Comparison of ENCODE assay signal across 8 mouse cellular contexts in the genomic region with DNA sequence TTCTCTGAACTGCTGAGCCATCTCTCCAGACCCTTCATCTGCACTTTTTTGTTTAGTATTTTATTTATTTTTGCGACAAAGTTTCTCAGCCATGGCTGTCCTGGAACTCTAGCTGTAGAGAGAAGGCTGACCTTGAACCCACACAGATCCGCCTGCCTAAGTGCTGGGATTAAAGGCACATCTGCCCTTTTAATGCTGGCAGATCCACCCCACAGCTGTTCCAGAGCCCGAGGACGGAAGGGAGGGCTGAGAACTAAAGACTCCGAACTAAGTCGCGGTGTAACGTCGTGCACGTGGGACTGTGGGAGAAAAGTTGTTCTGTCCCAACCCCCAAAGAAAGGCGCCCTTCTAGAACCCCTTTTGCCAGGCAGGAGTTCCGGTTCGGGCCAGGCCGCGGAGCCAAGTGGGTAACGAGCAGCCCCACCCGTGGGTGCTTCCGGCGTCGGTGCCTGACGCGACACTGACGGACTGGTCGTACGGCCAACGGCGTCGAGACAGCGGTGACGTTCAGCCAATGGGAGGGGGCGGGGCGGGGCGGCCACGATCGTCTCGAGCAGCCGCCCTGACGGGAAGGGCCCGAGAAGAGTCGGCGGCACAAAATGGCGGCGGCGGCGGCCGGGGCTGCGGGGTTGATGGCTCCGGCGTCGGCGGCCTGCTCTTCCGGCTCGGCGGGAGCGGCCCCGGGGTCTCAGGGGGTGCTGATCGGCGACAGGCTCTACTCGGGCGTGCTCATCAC. TPM values are rescaled to one million over a fixed set of nuclear protein-coding genes. Genes with fewer than 3 reads are reported as not detected.
DNase-seq lines count a peak whose midpoint lies in the region; ATAC-seq and TF ChIP-seq lines count a peak whose summit lies in the region.

Gene Ccnl2 (plus strand): TSS at position 561 of the 736 bp plus-strand sequence.

- CTCF ChIA-PET in Patski (lab: Charles Lee): interaction anchor here (1.4 to 1.6 kb wide), 2 partner anchors 9 kb away, joined by 3 to 4 read pairs; partner anchors contain the start of gene Mrpl20

- H3K27ac ChIP-seq in hindbrain, embryonic 13.5 days: peak within 1 kb of the TSS; percentile 92

- POLR2A ChIA-PET in Patski (lab: Charles Lee): interaction anchor here (0.7 to 1.0 kb wide), 2 partner anchors 8 to 12 kb away, joined by 3 to 4 read pairs; no protein-coding TSS in a partner anchor

- H3K9ac ChIP-seq in hindbrain, embryonic 13.5 days: peak within 1 kb of the TSS; percentile 100

- peak; percentile 92 for ATAC-seq in Patski
- ATAC-seq in hindbrain, embryonic 13.5 days (ENCODE audit: low FRiP score): peak; percentile 99

- WGBS in hindbrain, embryonic 13.5 days: under 1% methylated on average over 60 of the region's 60 CpGs

- peak within 1 kb of the TSS; percentile 100 for H3K4me3 ChIP-seq in hindbrain, embryonic 13.5 days

- H3K27me3 ChIP-seq in Patski: no peaks in the 10 kb centered on the region
- no peaks in the 10 kb centered on the region for H3K27me3 ChIP-seq in hindbrain, embryonic 13.5 days

- in situ Hi-C loops in Patski (cut with MboI; ENCODE audit: low pct_unique_long_range_greater_than_20kb): no loop called here

- H3K36me3 ChIP-seq in hindbrain, embryonic 13.5 days: peaks cover 72% of the 10 kb centered on the region

- no peak for TF ChIP-seq CTCF in Patski (IDR thresholded peaks at IDR 0.05)

- no peaks in the 10 kb centered on the region for H3K9me3 ChIP-seq in hindbrain, embryonic 13.5 days

- H3K4me2 ChIP-seq in hindbrain, embryonic 13.5 days: peak within 1 kb of the TSS; percentile 97

- peaks cover 32% of the 10 kb centered on the region for H3K4me1 ChIP-seq in hindbrain, embryonic 13.5 days (replicated peaks)

- DNase-seq in Patski (ENCODE audit: low read depth, low spot score): peak; percentile 80
- peak; percentile 95 for DNase-seq in cerebellum, postnatal 14 days
- peak; percentile 89 to 90 for DNase-seq in frontal cortex, postnatal 14 days (ENCODE audit: low spot score in 2 of 2)
- peak; percentile 83 for DNase-seq in layer of hippocampus, postnatal 25 days (ENCODE audit: extremely low spot score in 1 of 2, low spot score in 1 of 2)
- DNase-seq in lung, postnatal 25 days (ENCODE audit: low spot score): peak; percentile 94
- DNase-seq in retina, embryonic 14.5 days (ENCODE audit: low spot score): peak; percentile 97
- DNase-seq in thymus, postnatal 4 days: peak; percentile 93

RNA-seq across cellular contexts. Expression of gene Ccnl2, which starts in this region (rescaled TPM):
- polyA plus RNA-seq in Patski (2021): 55.5 TPM
- polyA plus RNA-seq in hindbrain, embryonic 13.5 days (2015; fragmentation: Nextera tagmentation; extraction: Ambion mirVana): 171 and 173 TPM in 2 replicates
- total RNA-seq in layer of hippocampus, postnatal 25 days (2021): 10 to 100 TPM; 72.2 to 91.2 TPM

Comparison
In these comparisons a context has a peak if more than half of its experiments do, and no peak if none do; other contexts are left out.
1. Peak in every context shown above with its lines: DNase-seq, ATAC-seq, H3K4me3 ChIP-seq and H3K27ac ChIP-seq.